Mouse (Mus musculus) neural tube, embryonic 11.5 days (tissue): Measurements from ENCODE around the gene Msi2. TPM values are rescaled to one million over a fixed set of nuclear protein-coding genes. Genes with fewer than 3 reads are reported as not detected.

Experiments used
- ATAC-seq: fragments of 200-750 bp; cut with Nextera tagmentation; 2 replicates; pipeline ENCODE4 v1.8.0; 2017; ENCODE audit warnings: moderate number of reproducible peaks, mild to moderate bottlenecking, moderate TSS enrichment, moderate library complexity; ENCODE audit not compliant: insufficient read depth, low FRiP score, low TSS enrichment
- DNase-seq: peaks from one replicate; pipeline ENCODE4 v3.0.0-alpha.2; 2015; ENCODE audit warnings: low spot score
- H3K27ac ChIP-seq: fragments of 300-500 bp; sonication (generic); 2 replicates; pipeline ENCODE4 v1.5.1; 2014; ENCODE audit warnings: low read depth, mild to moderate bottlenecking, low read length
- H3K27me3 ChIP-seq: fragments of 300-500 bp; sonication (generic); 2 replicates; pipeline ENCODE4 v1.6.1; 2014; ENCODE audit warnings: mild to moderate bottlenecking, low read length, mixed read lengths; ENCODE audit not compliant: control insufficient read depth, insufficient read depth
- H3K36me3 ChIP-seq: fragments of 300-500 bp; sonication (generic); 2 replicates; pipeline ENCODE4 v1.6.1; 2014; ENCODE audit warnings: mild to moderate bottlenecking, low read length, moderate library complexity, mixed read lengths; ENCODE audit not compliant: control insufficient read depth, insufficient read depth
- H3K4me1 ChIP-seq: fragments of 300-500 bp; sonication (generic); 2 replicates; pipeline ENCODE4 v1.6.1; 2014; ENCODE audit warnings: low read length, mixed read lengths; ENCODE audit not compliant: control insufficient read depth, insufficient read depth
- H3K4me2 ChIP-seq: fragments of 300-500 bp; sonication (generic); 2 replicates; pipeline ENCODE4 v1.6.1; 2014; ENCODE audit warnings: low read depth, mild to moderate bottlenecking, moderate library complexity
- H3K4me3 ChIP-seq: fragments of 300-500 bp; sonication (generic); 2 replicates; pipeline ENCODE4 v1.5.1; 2014; ENCODE audit warnings: low read depth, low read length
- H3K9ac ChIP-seq: fragments of 300-500 bp; sonication (generic); 2 replicates; pipeline ENCODE4 v1.6.1; 2014; ENCODE audit warnings: mild to moderate bottlenecking, low read length
- H3K9me3 ChIP-seq: fragments of 300-500 bp; sonication (generic); 2 replicates; pipeline ENCODE4 v1.6.1; 2016; ENCODE audit warnings: low read length; ENCODE audit not compliant: control insufficient read depth
- WGBS: fragments of 180-500 bp; shearing (Covaris S2); extraction: QIAGEN DNeasy Blood & Tissue Kit; methylation state at CpG from one replicate; pipeline ENCODE4 v1.1.7; 2014; 5-methylcytosine and 5-hydroxymethylcytosine counted together
- polyA plus RNA-seq: library from polyadenylated mRNA; unstranded; fragments of >200 nt; fragmentation: Nextera tagmentation; extraction: Ambion mirVana; gene quantifications from 2 replicates; pipeline ENCODE4 v1.2.1, GENCODE M21; 2014

Msi2 gene
- polyA plus RNA-seq, 1 experiment from 2014 or later = 20.6 TPM

- DNase-seq (no peak), ATAC-seq (no peak)
- no peak overlapping the region; the same call in 1 of the 2 replicates for H3K27ac ChIP-seq
- no peak overlapping the region for H3K9ac ChIP-seq
- no peaks in the 10 kb centered on the region for H3K36me3 ChIP-seq
- H3K9me3 ChIP-seq = no peaks in the 10 kb centered on the region
- WGBS = 92% methylated on average over 14 of the region's 14 CpGs
- no peaks in the 10 kb centered on the region for H3K27me3 ChIP-seq
- no peak overlapping the region for H3K4me3 ChIP-seq
- H3K4me1 ChIP-seq = peaks cover 18% of the 10 kb centered on the region
- H3K4me2 ChIP-seq = no peak overlapping the region
These were observed 274.4 kb downstream of the Msi2 start for GRCm38 (mm10) chr11:88443905-88444304.

- Histone ChIP-seq H3K36me3 (no peaks in the 10 kb centered on the region), H3K27ac (no peak overlapping the region), H3K4me3 (no peak overlapping the region), H3K9ac (no peak overlapping the region), H3K4me2 (no peak overlapping the region), H3K4me1 (peaks cover 16% of the 10 kb centered on the region), H3K9me3 (no peaks in the 10 kb centered on the region), H3K27me3 (no peaks in the 10 kb centered on the region)
- DNase-seq (no peak), ATAC-seq (no peak)
- WGBS = 85% methylated on average over 8 of the region's 8 CpGs
These were observed 275.0 kb downstream of the Msi2 start for GRCm38 (mm10) chr11:88443291-88443690.

GRCm38 (mm10) chr11:88441871-88442740 is 276.2 kb downstream of the Msi2 start:
- H3K27me3 ChIP-seq = no peaks in the 10 kb centered on the region
- H3K4me1 ChIP-seq = peaks cover 8% of the 10 kb centered on the region
- WGBS = 51% methylated on average over 12 of the region's 12 CpGs
- no peak overlapping the region for H3K27ac ChIP-seq
- no peak overlapping the region for H3K4me3 ChIP-seq
- H3K9me3 ChIP-seq = no peaks in the 10 kb centered on the region
- ATAC-seq (no peak), DNase-seq (no peak)
- no peak overlapping the region for H3K4me2 ChIP-seq
- no peak overlapping the region for H3K9ac ChIP-seq
- H3K36me3 ChIP-seq = no peaks in the 10 kb centered on the region

- ATAC-seq (no peak), DNase-seq (no peak)
- Histone ChIP-seq H3K4me3 (no peak overlapping the region), H3K27me3 (no peaks in the 10 kb centered on the region), H3K9ac (no peak overlapping the region), H3K36me3 (no peaks in the 10 kb centered on the region), H3K4me1 (peaks cover 8% of the 10 kb centered on the region; the same call in 1 of the 2 replicates), H3K27ac (no peak overlapping the region), H3K4me2 (no peak overlapping the region), H3K9me3 (no peaks in the 10 kb centered on the region)
- 95% methylated on average over 3 of the region's 3 CpGs for WGBS
These were observed 279.7 kb downstream of the Msi2 start for GRCm38 (mm10) chr11:88438659-88439058.

- DNase-seq = no peak
- Histone ChIP-seq H3K9ac (no peak overlapping the region), H3K4me2 (no peak overlapping the region), H3K4me1 (no peaks in the 10 kb centered on the region; the same call in 1 of the 2 replicates), H3K27ac (no peak overlapping the region), H3K36me3 (no peaks in the 10 kb centered on the region), H3K4me3 (no peak overlapping the region), H3K27me3 (no peaks in the 10 kb centered on the region), H3K9me3 (no peaks in the 10 kb centered on the region)
- 89% methylated on average over 2 of the region's 2 CpGs for WGBS
- ATAC-seq = no peak
These were observed 281.7 kb downstream of the Msi2 start for GRCm38 (mm10) chr11:88436596-88436995.

- Histone ChIP-seq H3K9me3 (no peaks in the 10 kb centered on the region), H3K4me2 (no peak overlapping the region), H3K36me3 (no peaks in the 10 kb centered on the region), H3K9ac (no peak overlapping the region), H3K4me3 (no peak overlapping the region), H3K4me1 (no peaks in the 10 kb centered on the region; the same call in 1 of the 2 replicates), H3K27ac (no peak overlapping the region), H3K27me3 (no peaks in the 10 kb centered on the region)
- no peak for ATAC-seq
- 92% methylated on average over 6 of the region's 6 CpGs for WGBS
- no peak for DNase-seq
These were observed 282.8 kb downstream of the Msi2 start for GRCm38 (mm10) chr11:88435543-88435942.

- no peak overlapping the region for H3K4me2 ChIP-seq
- H3K27me3 ChIP-seq = no peaks in the 10 kb centered on the region
- H3K27ac ChIP-seq = peak overlapping the region; percentile 56; the same call in 1 of the 2 replicates
- no peak for ATAC-seq
- no peaks in the 10 kb centered on the region for H3K36me3 ChIP-seq
- H3K4me1 ChIP-seq = no peaks in the 10 kb centered on the region; the same call in none of the 2 replicates
- no peaks in the 10 kb centered on the region for H3K9me3 ChIP-seq
- H3K4me3 ChIP-seq = no peak overlapping the region
- WGBS = 71% methylated on average over 22 of the region's 22 CpGs
- H3K9ac ChIP-seq = no peak overlapping the region
- no peak for DNase-seq
These were observed 286.7 kb downstream of the Msi2 start for GRCm38 (mm10) chr11:88431363-88432269.

GRCm38 (mm10) chr11:88430292-88430691 is 288.0 kb downstream of the Msi2 start:
- DNase-seq = no peak
- ATAC-seq = no peak
- no peak overlapping the region for H3K9ac ChIP-seq
- no peak overlapping the region for H3K27ac ChIP-seq
- no peak overlapping the region for H3K4me3 ChIP-seq
- H3K36me3 ChIP-seq = no peaks in the 10 kb centered on the region
- no peak overlapping the region for H3K4me2 ChIP-seq
- WGBS = 94% methylated on average over 8 of the region's 8 CpGs
- no peaks in the 10 kb centered on the region for H3K9me3 ChIP-seq
- peaks cover 7% of the 10 kb centered on the region; the same call in 1 of the 2 replicates for H3K4me1 ChIP-seq
- H3K27me3 ChIP-seq = no peaks in the 10 kb centered on the region
